Mouse (Mus musculus): ENCODE measurements around the gene Akap2. TPM values are rescaled to one million over a fixed set of nuclear protein-coding genes. Genes with fewer than 3 reads are reported as not detected.
"Not testable (repeated sequence)": the region's sequence is repeated elsewhere in the genome, so short reads cannot be mapped to it uniquely, and the experiment has no call there.

Akap2 gene
- polyA plus RNA-seq, 1 experiment from 2014 or later, result 9.6 TPM

DNA sequence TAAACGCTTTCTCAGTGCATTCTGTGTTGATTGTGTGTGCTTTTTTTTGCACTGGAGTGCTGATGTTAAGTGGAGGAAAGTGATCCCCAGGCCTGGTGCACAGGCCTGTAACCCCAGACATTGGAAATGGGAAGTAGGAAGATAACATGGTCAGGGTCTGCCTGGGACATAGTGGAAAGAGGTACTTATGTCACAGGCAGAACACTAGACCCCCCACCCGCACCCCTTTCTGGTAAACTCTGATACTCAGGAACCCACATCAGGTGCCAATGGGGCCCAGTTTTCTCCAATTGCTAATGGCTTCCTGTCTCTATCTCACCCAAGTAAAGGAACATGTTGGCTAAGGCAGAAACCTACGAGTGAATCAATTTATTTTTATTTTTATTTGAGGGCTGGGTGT lies 167.1 kb downstream of the Akap2 start:
- no peaks in the 10 kb centered on the region for H3K4me1 ChIP-seq (replicated peaks; ENCODE audit: control insufficient read depth, insufficient read depth, low read length)
- no peak overlapping the region for H3K4me2 ChIP-seq (replicated peaks; ENCODE audit: low read depth)
- H3K36me3 ChIP-seq (ENCODE audit: control insufficient read depth, insufficient read depth), result no peaks in the 10 kb centered on the region
- no peak overlapping the region for H3K9ac ChIP-seq (ENCODE audit: low read depth, low read length)
- no peak overlapping the region for H3K4me3 ChIP-seq (ENCODE audit: low read depth, low read length)
- 80% methylated on average over 3 of the region's 3 CpGs for WGBS
- no peaks in the 10 kb centered on the region for H3K9me3 ChIP-seq (ENCODE audit: control insufficient read depth)
- ATAC-seq, result no peak
- no peak for TF ChIP-seq CTCF (IDR thresholded peaks at IDR 0.05; ENCODE audit: low read depth)
- no peaks in the 10 kb centered on the region for H3K27me3 ChIP-seq (replicated peaks; ENCODE audit: control insufficient read depth, insufficient read depth, low read length)
- no peak overlapping the region for H3K27ac ChIP-seq (ENCODE audit: low read depth, low read length)

DNA sequence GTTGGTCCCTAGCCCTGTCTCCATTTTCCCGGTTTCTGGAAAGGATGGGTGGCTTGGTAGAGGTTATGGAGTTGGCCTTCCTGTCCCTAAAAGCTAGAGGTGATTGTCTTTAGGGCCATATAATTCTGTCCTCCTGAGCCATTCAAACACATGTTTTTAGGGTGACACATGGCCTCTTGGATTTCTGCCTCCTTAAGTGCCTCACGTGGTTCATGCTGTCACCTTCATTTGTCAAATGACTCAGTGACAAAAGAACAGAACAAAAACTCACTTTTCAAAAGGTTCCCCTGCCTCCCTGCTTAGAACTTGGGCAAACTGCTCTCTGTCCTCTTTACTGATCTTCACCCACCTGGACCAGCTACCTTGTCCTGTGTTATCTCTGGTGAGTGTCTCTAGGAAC lies 167.7 kb downstream of the Akap2 start:
- Histone ChIP-seq H3K4me3 (ENCODE audit: low read depth, low read length) (no peak overlapping the region), H3K36me3 (ENCODE audit: control insufficient read depth, insufficient read depth) (no peaks in the 10 kb centered on the region), H3K27me3 (replicated peaks; ENCODE audit: control insufficient read depth, insufficient read depth, low read length) (no peaks in the 10 kb centered on the region), H3K4me2 (replicated peaks; ENCODE audit: low read depth) (no peak overlapping the region), H3K9ac (ENCODE audit: low read depth, low read length) (no peak overlapping the region), H3K9me3 (ENCODE audit: control insufficient read depth) (no peaks in the 10 kb centered on the region), H3K4me1 (replicated peaks; ENCODE audit: control insufficient read depth, insufficient read depth, low read length) (no peaks in the 10 kb centered on the region), H3K27ac (ENCODE audit: low read depth, low read length) (no peak overlapping the region)
- no peak for ATAC-seq
- no peak for TF ChIP-seq CTCF (IDR thresholded peaks at IDR 0.05; ENCODE audit: low read depth)
- 69% methylated on average over 2 of the region's 2 CpGs for WGBS

DNA sequence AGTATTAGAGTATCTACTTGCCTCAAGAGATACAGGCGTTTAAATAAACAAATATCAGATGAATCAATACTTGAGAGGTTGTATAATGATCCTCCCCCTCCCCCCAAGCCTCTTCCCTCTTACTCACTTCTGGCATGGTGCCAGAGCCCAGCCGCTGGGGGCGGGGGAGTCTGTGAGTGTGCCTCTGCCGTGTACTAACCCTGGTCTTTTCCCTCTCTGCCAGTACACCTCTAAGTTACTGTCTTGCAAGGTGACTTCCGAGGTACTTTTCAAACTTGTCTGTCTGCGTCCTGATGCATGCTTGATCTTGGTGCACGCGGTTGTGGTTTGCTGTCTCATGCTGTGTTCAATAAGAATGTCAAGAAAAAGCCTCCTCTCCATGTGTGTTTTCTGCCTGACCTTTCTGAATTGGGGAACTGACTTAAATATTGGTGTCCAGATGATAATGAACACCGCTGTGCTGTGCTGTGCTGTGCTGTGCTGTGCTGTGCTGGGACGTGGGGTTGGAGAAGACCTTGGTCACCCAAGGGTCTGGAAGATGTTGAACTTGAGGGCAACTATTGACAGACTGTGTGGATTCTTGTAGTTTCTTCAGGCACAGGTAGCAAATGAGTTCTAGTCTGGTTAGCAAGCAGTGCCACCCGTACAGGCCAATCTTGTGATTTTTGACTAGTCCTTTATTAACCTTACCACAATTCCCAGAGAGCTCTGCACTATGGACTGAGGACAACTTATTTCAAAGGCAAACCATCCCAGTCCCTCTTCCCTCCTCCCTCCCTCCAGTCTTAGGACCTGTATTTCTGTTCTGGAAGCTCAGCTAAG lies 168.8 kb downstream of the Akap2 start:
- 48% methylated on average over 11 of the region's 11 CpGs for WGBS
- H3K4me1 ChIP-seq (replicated peaks; ENCODE audit: control insufficient read depth, insufficient read depth, low read length), result no peaks in the 10 kb centered on the region
- no peak overlapping the region for H3K4me2 ChIP-seq (replicated peaks; ENCODE audit: low read depth)
- no peak overlapping the region for H3K27ac ChIP-seq (ENCODE audit: low read depth, low read length)
- no peak for ATAC-seq
- no peaks in the 10 kb centered on the region for H3K27me3 ChIP-seq (replicated peaks; ENCODE audit: control insufficient read depth, insufficient read depth, low read length)
- no peaks in the 10 kb centered on the region for H3K9me3 ChIP-seq (ENCODE audit: control insufficient read depth)
- H3K9ac ChIP-seq (ENCODE audit: low read depth, low read length), result no peak overlapping the region
- TF ChIP-seq CTCF (IDR thresholded peaks at IDR 0.05; ENCODE audit: low read depth), result no peak
- no peak overlapping the region for H3K4me3 ChIP-seq (ENCODE audit: low read depth, low read length)
- H3K36me3 ChIP-seq (ENCODE audit: control insufficient read depth, insufficient read depth), result no peaks in the 10 kb centered on the region

- WGBS, result 95% methylated on average over 3 of the region's 3 CpGs
- no peak for TF ChIP-seq CTCF (IDR thresholded peaks at IDR 0.05; ENCODE audit: low read depth)
- no peaks in the 10 kb centered on the region for H3K9me3 ChIP-seq (ENCODE audit: control insufficient read depth)
- H3K27me3 ChIP-seq (replicated peaks; ENCODE audit: control insufficient read depth, insufficient read depth, low read length), result no peaks in the 10 kb centered on the region
- ATAC-seq, result no peak
- no peaks in the 10 kb centered on the region for H3K36me3 ChIP-seq (ENCODE audit: control insufficient read depth, insufficient read depth)
- H3K9ac ChIP-seq (ENCODE audit: low read depth, low read length), result no peak overlapping the region
- H3K27ac ChIP-seq (ENCODE audit: low read depth, low read length), result no peak overlapping the region
- H3K4me3 ChIP-seq (ENCODE audit: low read depth, low read length), result no peak overlapping the region
- no peak overlapping the region for H3K4me2 ChIP-seq (replicated peaks; ENCODE audit: low read depth)
- no peaks in the 10 kb centered on the region for H3K4me1 ChIP-seq (replicated peaks; ENCODE audit: control insufficient read depth, insufficient read depth, low read length)
Measured at GRCm38 (mm10) chr4:57886888-57887230, 169.4 kb downstream of the Akap2 start.

GRCm38 (mm10) chr4:57888246-57888645 lies 170.8 kb downstream of the Akap2 start:
- no peaks in the 10 kb centered on the region for H3K4me1 ChIP-seq (replicated peaks; ENCODE audit: control insufficient read depth, insufficient read depth, low read length)
- H3K4me3 ChIP-seq (ENCODE audit: low read depth, low read length), result no peak overlapping the region
- no peaks in the 10 kb centered on the region for H3K9me3 ChIP-seq (ENCODE audit: control insufficient read depth)
- no peak for ATAC-seq
- no peak for TF ChIP-seq CTCF (IDR thresholded peaks at IDR 0.05; ENCODE audit: low read depth)
- 0 out of 2 replicates have a peak, but pooled peaks cover 3% of the 10 kb centered on the region for H3K36me3 ChIP-seq (ENCODE audit: control insufficient read depth, insufficient read depth)
- H3K9ac ChIP-seq (ENCODE audit: low read depth, low read length), result no peak overlapping the region
- H3K4me2 ChIP-seq (replicated peaks; ENCODE audit: low read depth), result no peak overlapping the region
- H3K27me3 ChIP-seq (replicated peaks; ENCODE audit: control insufficient read depth, insufficient read depth, low read length), result no peaks in the 10 kb centered on the region
- no peak overlapping the region for H3K27ac ChIP-seq (ENCODE audit: low read depth, low read length)
- WGBS, result 97% methylated on average over 2 of the region's 2 CpGs

GRCm38 (mm10) chr4:57888978-57889377 lies 171.5 kb downstream of the Akap2 start:
- not testable (repeated sequence) for H3K36me3 ChIP-seq (ENCODE audit: control insufficient read depth, insufficient read depth); ATAC-seq; H3K4me2 ChIP-seq (replicated peaks; ENCODE audit: low read depth); H3K27me3 ChIP-seq (replicated peaks; ENCODE audit: control insufficient read depth, insufficient read depth, low read length); H3K9me3 ChIP-seq (ENCODE audit: control insufficient read depth); H3K4me3 ChIP-seq (ENCODE audit: low read depth, low read length); H3K4me1 ChIP-seq (replicated peaks; ENCODE audit: control insufficient read depth, insufficient read depth, low read length); H3K27ac ChIP-seq (ENCODE audit: low read depth, low read length); H3K9ac ChIP-seq (ENCODE audit: low read depth, low read length)
- WGBS, result 93% methylated on average over 1 of the region's 1 CpGs
